Mouse (Mus musculus) testis, adult 2 months (tissue): Measurements from ENCODE around the gene 1500009C09Rik.

ENCODE experiments used
- CTCF ChIP-seq: fragments of 200-500 bp; IDR thresholded peaks from 2 replicates; pipeline ENCODE4 v1.5.1; 2012; ENCODE audit warnings: low read depth, mild to moderate bottlenecking, inconsistent platforms, low read length, moderate library complexity; ENCODE audit not compliant: control insufficient read depth, insufficient read depth, insufficient replicate concordance
- POLR2A ChIP-seq: fragments of 200-500 bp; IDR thresholded peaks from 2 replicates; pipeline ENCODE4 v1.6.1; 2012; ENCODE audit warnings: low read depth, mild to moderate bottlenecking, inconsistent platforms, low read length, moderate library complexity; ENCODE audit not compliant: control insufficient read depth

DNA sequence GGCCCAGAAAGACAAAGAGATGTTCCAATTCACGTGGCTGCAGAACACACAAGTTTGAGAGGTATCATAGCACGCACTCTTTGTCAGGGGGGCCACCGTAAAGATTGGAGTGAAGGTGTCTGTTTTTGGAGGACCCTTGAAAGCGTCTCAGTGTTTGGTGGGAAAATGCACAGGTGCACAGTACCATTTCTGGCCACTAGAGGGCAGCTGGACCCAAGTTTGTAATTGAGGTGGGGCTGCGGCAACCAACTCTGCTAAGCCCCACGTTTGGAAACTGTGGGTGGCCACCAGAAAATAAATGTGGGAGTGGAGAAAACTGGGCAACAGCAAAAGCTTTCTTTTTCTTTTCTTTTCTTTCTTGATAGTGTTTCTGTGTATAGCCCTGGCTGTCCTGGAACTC lies 14.2 kb downstream of the 1500009C09Rik start:
- no peak for TF ChIP-seq POLR2A
- peak; percentile 89 for TF ChIP-seq CTCF
